Mouse (Mus musculus): ENCODE measurements at regions not wholly inside any gene's neighbourhood (a gene's known extent, or its start where the extent isn't known, plus 50 kb on each side); places are given as distances from the start of the nearest gene placed in this dataset.

- DNase-seq (ENCODE audit: low read depth, low spot score), result peak; percentile 45
- under 1% methylated on average over 36 of the region's 51 CpGs for WGBS
Observed at GRCm38 (mm10) chr14:115042055-115042564, 49.9 kb upstream of the Gpc5 start.
